Mouse (Mus musculus) spleen, postnatal 4 days (tissue): ENCODE data around the gene Ccdc12.

Experiments
- DNase-seq, 2 experiments: peaks; one replicate each; pipeline ENCODE4 v3.0.0; 2022; ENCODE audit warnings: low spot score in 2 of 2

Gene Ccdc12

GRCm38 (mm10) chr9:110741711-110742294 lies 85.5 kb downstream of the Ccdc12 start, which contains the start of gene Myl3:
Gene Myl3 (plus strand): TSS chr9:110741861.
- DNase-seq = no peak

DNA sequence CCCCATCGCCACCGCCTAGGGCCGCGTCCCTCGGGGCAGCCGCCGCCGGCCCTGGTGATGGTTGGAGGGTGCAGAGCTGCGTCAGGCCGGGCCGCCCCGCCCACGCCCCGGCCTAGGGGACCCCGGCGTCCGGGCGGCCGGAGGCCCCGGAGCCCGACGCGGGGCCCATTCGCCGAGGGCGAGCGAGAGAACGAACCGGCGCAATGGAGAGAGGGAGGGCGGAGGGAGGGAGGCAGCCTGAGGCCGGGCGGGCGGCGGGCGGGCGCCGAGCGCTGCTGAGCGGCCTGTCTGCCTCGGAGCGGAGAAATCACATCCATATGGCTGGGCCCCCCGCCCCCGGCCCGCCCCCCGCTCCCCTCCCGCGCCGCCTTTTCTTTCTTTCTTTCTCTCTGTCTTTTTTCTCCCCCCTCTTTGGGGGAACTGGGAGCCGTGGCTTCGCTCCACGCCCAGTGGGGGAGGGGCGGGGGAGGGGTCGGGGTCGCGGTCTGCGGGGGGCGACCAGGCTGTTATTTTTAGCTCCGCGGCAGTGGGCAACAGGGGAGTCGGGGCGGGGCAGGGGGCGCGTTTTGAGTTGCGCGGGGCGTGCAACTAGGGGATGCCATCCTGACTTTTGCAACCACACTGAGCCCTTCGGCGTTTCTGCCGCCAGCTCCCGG lies 86.1 kb downstream of the Ccdc12 start:
- DNase-seq = no peak

DNA sequence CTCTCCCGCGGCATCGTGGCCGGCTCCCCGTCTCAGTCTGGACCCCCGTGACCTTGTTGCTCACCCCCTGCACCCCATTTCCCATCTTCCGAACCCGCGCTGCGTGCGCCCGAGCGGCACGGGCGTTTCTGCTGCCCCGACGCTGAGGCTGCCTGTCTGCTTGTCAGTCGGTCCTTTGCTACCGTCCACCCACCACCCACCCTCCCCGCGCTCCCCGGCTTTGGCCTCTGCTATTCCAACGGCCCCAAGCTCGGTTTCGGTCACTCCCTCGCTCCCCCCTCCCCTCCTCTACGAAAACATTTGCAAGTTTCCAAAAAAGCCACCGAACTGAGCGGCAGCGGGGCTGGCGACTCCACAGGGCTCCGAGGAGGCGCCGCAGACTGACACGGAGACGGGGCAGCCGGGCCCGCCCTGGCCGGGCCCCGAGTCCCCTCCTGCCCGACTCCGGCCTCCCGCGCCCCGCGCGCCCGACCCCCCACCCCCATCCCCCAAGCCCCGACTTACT lies 86.7 kb downstream of the Ccdc12 start:
- DNase-seq = no peak

DNA sequence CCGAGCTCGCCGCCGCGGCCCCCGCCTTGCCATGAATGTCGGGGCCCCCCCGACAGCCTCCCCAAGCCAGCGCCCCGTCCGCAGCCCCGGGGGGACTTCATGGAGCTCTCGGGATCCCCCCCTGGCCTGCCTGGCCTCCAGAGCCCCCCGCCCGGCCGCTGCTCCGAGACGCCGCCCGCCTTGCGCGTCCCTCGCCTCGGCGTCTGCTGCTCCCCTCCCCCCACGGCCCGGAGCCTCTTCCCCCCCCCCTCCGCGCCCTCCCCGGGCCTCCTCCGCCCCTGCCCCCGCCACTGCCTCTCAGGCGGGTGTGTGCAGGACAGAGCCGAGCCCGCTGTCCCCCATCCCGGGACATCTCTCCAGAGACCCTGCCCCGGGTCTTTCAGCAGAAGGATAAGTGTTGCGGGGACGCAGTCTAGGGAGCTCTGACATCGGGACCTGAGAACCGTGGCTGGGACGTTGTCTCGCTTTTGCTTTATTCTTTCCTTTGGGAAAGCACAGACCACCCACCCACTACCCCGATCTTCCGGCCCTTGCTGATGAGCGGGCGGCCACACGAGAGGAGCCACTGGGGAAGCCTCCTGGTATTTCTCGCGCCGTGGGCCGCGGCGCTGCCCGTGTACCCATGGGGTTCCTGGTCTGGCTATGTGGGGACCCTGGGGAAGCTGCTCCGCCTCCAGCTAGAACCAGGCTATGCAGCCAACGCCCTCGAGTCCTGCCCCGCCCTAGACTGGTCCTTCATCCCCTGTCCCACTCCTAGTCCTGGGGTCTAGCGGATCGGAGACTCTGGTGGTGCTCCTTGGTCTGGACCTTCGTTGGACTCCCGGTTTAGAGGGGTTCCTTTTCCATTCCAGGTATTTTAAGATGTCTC lies 87.4 kb downstream of the Ccdc12 start:
- DNase-seq = no peak

- no peak for DNase-seq
Observed at GRCm38 (mm10) chr9:110745752-110746151, 89.4 kb downstream of the Ccdc12 start.

- no peak for DNase-seq
Observed at GRCm38 (mm10) chr9:110746238-110746637, 89.9 kb downstream of the Ccdc12 start.

- DNase-seq = no peak
Observed at GRCm38 (mm10) chr9:110746961-110747360, 90.7 kb downstream of the Ccdc12 start, which contains the start of gene Pth1r. Gene Pth1r (minus strand): TSS chr9:110747145.

GRCm38 (mm10) chr9:110748451-110748850 lies 92.1 kb downstream of the Ccdc12 start:
- no peak for DNase-seq

GRCm38 (mm10) chr9:110750404-110751187 lies 94.3 kb downstream of the Ccdc12 start:
- DNase-seq = no peak

- DNase-seq = no peak
Observed at GRCm38 (mm10) chr9:110751412-110751811, 95.1 kb downstream of the Ccdc12 start.

- DNase-seq = no peak
Observed at GRCm38 (mm10) chr9:110752917-110753435, 96.7 kb downstream of the Ccdc12 start.

DNA sequence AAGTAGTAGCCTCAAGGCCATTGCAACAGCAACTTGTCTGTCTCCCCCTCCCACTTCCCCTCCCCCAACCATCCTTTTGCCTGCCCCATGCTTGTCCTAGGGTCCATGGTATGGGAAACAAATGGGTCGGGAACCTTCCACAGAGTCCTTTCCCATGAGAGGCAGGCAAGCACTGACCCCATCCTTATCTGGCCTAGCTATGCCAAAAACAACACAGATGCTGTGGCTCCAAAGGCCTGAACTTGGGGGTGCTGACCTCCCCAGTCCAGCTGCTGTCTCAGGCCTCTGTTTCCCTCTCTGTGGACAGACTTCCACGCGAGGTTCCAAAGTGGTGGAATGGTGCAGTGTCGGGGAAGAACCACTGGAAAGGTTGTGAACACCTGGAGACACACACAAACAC lies 97.5 kb downstream of the Ccdc12 start:
- DNase-seq = no peak

DNA sequence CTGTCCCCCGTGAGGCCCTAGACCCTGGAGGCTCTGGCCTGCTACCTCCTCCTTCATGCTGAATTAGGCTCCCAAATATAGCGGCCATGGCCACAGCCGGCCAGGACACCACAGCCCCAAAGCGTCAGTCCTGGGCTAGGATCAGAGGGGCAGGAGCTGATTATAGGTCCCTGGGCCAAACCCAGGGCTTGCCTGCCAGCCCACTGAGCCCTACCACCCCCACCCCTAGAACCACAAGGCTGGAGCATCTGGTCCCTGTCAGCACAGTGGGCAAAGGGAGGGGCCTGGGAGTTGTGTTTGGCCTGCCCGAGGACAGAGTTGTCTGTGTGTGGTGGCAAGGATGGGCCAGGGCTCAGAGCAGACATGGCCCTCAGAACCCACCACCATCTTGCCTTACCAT lies 101.5 kb downstream of the Ccdc12 start:
- DNase-seq = no peak

GRCm38 (mm10) chr9:110758605-110759004 lies 102.3 kb downstream of the Ccdc12 start:
- DNase-seq = no peak

DNA sequence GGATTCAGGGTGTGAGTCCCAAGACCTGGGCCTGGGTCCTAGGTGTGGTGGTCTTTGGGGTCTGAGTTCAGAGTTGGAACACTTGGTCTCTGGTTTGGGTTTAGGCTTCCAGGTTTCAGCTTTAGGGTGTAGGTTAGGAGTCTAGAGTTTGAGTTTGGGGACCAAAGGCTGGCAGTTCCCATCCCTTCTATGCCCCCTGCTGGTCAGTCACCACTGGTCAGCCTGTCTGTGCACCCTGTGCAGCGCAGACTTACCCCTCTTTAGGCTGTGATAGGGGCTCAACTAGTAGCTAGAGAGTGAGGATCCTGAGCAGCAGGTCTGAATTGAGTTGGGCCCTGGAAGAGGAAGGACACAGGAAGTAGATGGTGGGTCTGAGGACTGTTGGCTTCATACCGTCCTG lies 103.0 kb downstream of the Ccdc12 start:
- DNase-seq = peak; percentile 40 to 75

DNA sequence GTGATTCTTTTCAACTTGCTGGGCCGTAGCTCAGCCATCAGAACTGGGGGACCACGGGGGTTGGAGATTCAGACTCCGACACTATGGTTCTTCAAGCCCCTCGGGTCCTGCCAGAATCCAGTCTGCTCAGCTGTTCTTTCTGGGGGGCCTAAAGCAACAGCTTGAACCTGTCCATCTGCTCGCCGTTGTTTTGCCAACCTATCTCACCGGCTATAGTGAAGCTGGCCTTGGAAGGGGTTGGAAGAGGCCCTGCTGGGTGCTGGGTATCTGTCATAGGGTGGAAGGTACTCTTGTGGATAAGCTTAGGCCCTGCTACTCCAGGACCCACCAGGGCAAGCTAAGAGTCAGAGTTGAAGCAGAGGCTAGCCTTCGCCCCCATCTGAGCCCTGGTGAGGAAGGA lies 104.6 kb downstream of the Ccdc12 start:
- no peak for DNase-seq
